Mouse (Mus musculus): Measurements from ENCODE around the gene Creld1.

The Creld1 gene

GRCm38 (mm10) chr6:113483100-113483615 is at the start of gene Creld1:
Gene Creld1, plus strand, starts transcription at chr6:113483297.
- peak within 1 kb of the TSS; percentile 89 for H3K4me3 ChIP-seq (replicated peaks; ENCODE audit: low read length)
- peaks cover 84% of the 10 kb centered on the region for H3K4me1 ChIP-seq (replicated peaks; ENCODE audit: low read depth, low read length)
- peaks cover 32% of the 10 kb centered on the region for H3K27me3 ChIP-seq (ENCODE audit: insufficient read depth, low read length)
- peaks cover 15% of the 10 kb centered on the region for H3K36me3 ChIP-seq (ENCODE audit: insufficient read depth, low read length)
- H3K9me3 ChIP-seq (ENCODE audit: low read length) = peaks cover 10% of the 10 kb centered on the region; the same call in 1 of the 2 replicates
- TF ChIP-seq NANOG (IDR thresholded peaks at IDR 0.05; ENCODE audit: borderline replicate concordance, low read length) (no peak), POU5F1 (IDR thresholded peaks at IDR 0.05; ENCODE audit: borderline replicate concordance, low read length) (no peak), CTCF (conservative IDR thresholded peaks at IDR 0.05; ENCODE audit: low read length) (no peak)

- no peaks in the 10 kb centered on the region for H3K36me3 ChIP-seq (ENCODE audit: insufficient read depth, low read length)
- no peak overlapping the region for H3K4me3 ChIP-seq (replicated peaks; ENCODE audit: low read length)
- peaks cover 16% of the 10 kb centered on the region for H3K27me3 ChIP-seq (ENCODE audit: insufficient read depth, low read length)
- no peaks in the 10 kb centered on the region for H3K9me3 ChIP-seq (ENCODE audit: low read length)
- H3K4me1 ChIP-seq (replicated peaks; ENCODE audit: low read depth, low read length) = peaks cover 9% of the 10 kb centered on the region
- no peak for TF ChIP-seq CTCF (conservative IDR thresholded peaks at IDR 0.05; ENCODE audit: low read length)
Measured at GRCm38 (mm10) chr6:113433661-113434060, 49.4 kb upstream of the Creld1 start.

- Histone ChIP-seq H3K4me1 (replicated peaks; ENCODE audit: low read depth, low read length) (peaks cover 12% of the 10 kb centered on the region), H3K4me3 (replicated peaks; ENCODE audit: low read length) (no peak overlapping the region), H3K27me3 (ENCODE audit: insufficient read depth, low read length) (peaks cover 16% of the 10 kb centered on the region), H3K36me3 (ENCODE audit: insufficient read depth, low read length) (no peaks in the 10 kb centered on the region), H3K9me3 (ENCODE audit: low read length) (no peaks in the 10 kb centered on the region)
- TF ChIP-seq POU5F1 (IDR thresholded peaks at IDR 0.05; ENCODE audit: borderline replicate concordance, low read length) = no peak
Measured at GRCm38 (mm10) chr6:113434691-113435090, 48.4 kb upstream of the Creld1 start.

GRCm38 (mm10) chr6:113435664-113436205 is 47.4 kb upstream of the Creld1 start, which contains the start of gene Cidec:
Gene Cidec, minus strand, starts transcription at chr6:113435760.
- Histone ChIP-seq H3K4me1 (replicated peaks; ENCODE audit: low read depth, low read length) (peaks cover 12% of the 10 kb centered on the region), H3K27me3 (ENCODE audit: insufficient read depth, low read length) (peaks cover 16% of the 10 kb centered on the region), H3K9me3 (ENCODE audit: low read length) (no peaks in the 10 kb centered on the region), H3K36me3 (ENCODE audit: insufficient read depth, low read length) (no peaks in the 10 kb centered on the region), H3K4me3 (replicated peaks; ENCODE audit: low read length) (no peak within 1 kb of the TSS)
- TF ChIP-seq POU5F1 (IDR thresholded peaks at IDR 0.05; ENCODE audit: borderline replicate concordance, low read length) (no peak), NANOG (IDR thresholded peaks at IDR 0.05; ENCODE audit: borderline replicate concordance, low read length) (no peak), CTCF (conservative IDR thresholded peaks at IDR 0.05; ENCODE audit: low read length) (no peak)

GRCm38 (mm10) chr6:113437135-113437534 is 46.0 kb upstream of the Creld1 start:
- no peaks in the 10 kb centered on the region for H3K9me3 ChIP-seq (ENCODE audit: low read length)
- no peaks in the 10 kb centered on the region for H3K36me3 ChIP-seq (ENCODE audit: insufficient read depth, low read length)
- TF ChIP-seq POU5F1 (IDR thresholded peaks at IDR 0.05; ENCODE audit: borderline replicate concordance, low read length) (no peak), CTCF (conservative IDR thresholded peaks at IDR 0.05; ENCODE audit: low read length) (no peak), NANOG (IDR thresholded peaks at IDR 0.05; ENCODE audit: borderline replicate concordance, low read length) (no peak)
- H3K4me1 ChIP-seq (replicated peaks; ENCODE audit: low read depth, low read length) = peaks cover 18% of the 10 kb centered on the region
- H3K27me3 ChIP-seq (ENCODE audit: insufficient read depth, low read length) = peaks cover 13% of the 10 kb centered on the region
- H3K4me3 ChIP-seq (replicated peaks; ENCODE audit: low read length) = no peak overlapping the region

- H3K4me1 ChIP-seq (replicated peaks; ENCODE audit: low read depth, low read length) = peaks cover 20% of the 10 kb centered on the region
Measured at GRCm38 (mm10) chr6:113438721-113439430, 44.2 kb upstream of the Creld1 start.

GRCm38 (mm10) chr6:113440686-113441085 is 42.4 kb upstream of the Creld1 start:
- no peak overlapping the region for H3K4me3 ChIP-seq (replicated peaks; ENCODE audit: low read length)
- H3K27me3 ChIP-seq (ENCODE audit: insufficient read depth, low read length) = peaks cover 2% of the 10 kb centered on the region; the same call in 1 of the 2 replicates
- peaks cover 13% of the 10 kb centered on the region for H3K36me3 ChIP-seq (ENCODE audit: insufficient read depth, low read length)
- TF ChIP-seq CTCF (conservative IDR thresholded peaks at IDR 0.05; ENCODE audit: low read length) (no peak), POU5F1 (IDR thresholded peaks at IDR 0.05; ENCODE audit: borderline replicate concordance, low read length) (no peak)
- no peaks in the 10 kb centered on the region for H3K9me3 ChIP-seq (ENCODE audit: low read length)
- H3K4me1 ChIP-seq (replicated peaks; ENCODE audit: low read depth, low read length) = peaks cover 35% of the 10 kb centered on the region

More at GRCm38 (mm10) chr6:113438721-113439430, 44.2 kb upstream of the Creld1 start:
- no peak for TF ChIP-seq POU5F1 (IDR thresholded peaks at IDR 0.05; ENCODE audit: borderline replicate concordance, low read length)
- TF ChIP-seq CTCF (conservative IDR thresholded peaks at IDR 0.05; ENCODE audit: low read length) = no peak
- TF ChIP-seq NANOG (IDR thresholded peaks at IDR 0.05; ENCODE audit: borderline replicate concordance, low read length) = no peak
- no peak overlapping the region for H3K4me3 ChIP-seq (replicated peaks; ENCODE audit: low read length)
- peaks cover 13% of the 10 kb centered on the region for H3K27me3 ChIP-seq (ENCODE audit: insufficient read depth, low read length)
- no peaks in the 10 kb centered on the region; the same call in 1 of the 2 replicates for H3K36me3 ChIP-seq (ENCODE audit: insufficient read depth, low read length)
- no peaks in the 10 kb centered on the region for H3K9me3 ChIP-seq (ENCODE audit: low read length)

GRCm38 (mm10) chr6:113441147-113441680 is 41.9 kb upstream of the Creld1 start:
- H3K9me3 ChIP-seq (ENCODE audit: low read length) = no peaks in the 10 kb centered on the region
- no peaks in the 10 kb centered on the region for H3K27me3 ChIP-seq (ENCODE audit: insufficient read depth, low read length)

More at GRCm38 (mm10) chr6:113441147-113441680, 41.9 kb upstream of the Creld1 start:
- TF ChIP-seq NANOG (IDR thresholded peaks at IDR 0.05; ENCODE audit: borderline replicate concordance, low read length) = no peak
- TF ChIP-seq POU5F1 (IDR thresholded peaks at IDR 0.05; ENCODE audit: borderline replicate concordance, low read length) = no peak
- TF ChIP-seq CTCF (conservative IDR thresholded peaks at IDR 0.05; ENCODE audit: low read length) = peak; percentile 94
- Histone ChIP-seq H3K36me3 (ENCODE audit: insufficient read depth, low read length) (peaks cover 18% of the 10 kb centered on the region), H3K4me1 (replicated peaks; ENCODE audit: low read depth, low read length) (peaks cover 36% of the 10 kb centered on the region), H3K4me3 (replicated peaks; ENCODE audit: low read length) (no peak overlapping the region)

Data from E14TG2a.4 (cell line).